Mouse (Mus musculus) lung, embryonic 14.5 days (tissue): ENCODE measurements around the gene Il12rb1. TPM values are rescaled to one million over a fixed set of nuclear protein-coding genes. Genes with fewer than 3 reads are reported as not detected.

Source experiments
- ATAC-seq: fragments of 200-750 bp; cut with Nextera tagmentation; 2 replicates; pipeline ENCODE4 v1.8.0; 2017; ENCODE audit warnings: mild to moderate bottlenecking, moderate TSS enrichment, moderate library complexity; ENCODE audit not compliant: insufficient read depth
- DNase-seq: peaks from one replicate; pipeline ENCODE4 v3.0.0-alpha.2; 2015
- H3K27ac ChIP-seq: fragments of 300-500 bp; sonication (generic); 2 replicates; pipeline ENCODE4 v1.5.1; 2014; ENCODE audit warnings: low read depth, mild to moderate bottlenecking, moderate library complexity
- H3K27me3 ChIP-seq: fragments of 300-500 bp; sonication (generic); 2 replicates; pipeline ENCODE4 v1.6.1; 2014; ENCODE audit warnings: low read length, control low read depth; ENCODE audit not compliant: insufficient read depth
- H3K36me3 ChIP-seq: fragments of 300-500 bp; sonication (generic); 2 replicates; pipeline ENCODE4 v1.6.1; 2014; ENCODE audit warnings: control low read depth; ENCODE audit not compliant: insufficient read depth
- H3K4me1 ChIP-seq: fragments of 300-500 bp; sonication (generic); 2 replicates; pipeline ENCODE4 v1.6.1; 2014; ENCODE audit warnings: antibody characterized with exemption, control low read depth; ENCODE audit not compliant: insufficient read depth
- H3K4me2 ChIP-seq: fragments of 300-500 bp; sonication (generic); 2 replicates; pipeline ENCODE4 v1.6.1; 2014; ENCODE audit warnings: mild to moderate bottlenecking
- H3K4me3 ChIP-seq: fragments of 300-500 bp; sonication (generic); 2 replicates; pipeline ENCODE4 v1.5.1; 2014; ENCODE audit warnings: low read depth, low read length
- H3K9ac ChIP-seq: fragments of 300-500 bp; sonication (generic); 2 replicates; pipeline ENCODE4 v1.6.1; 2014
- H3K9me3 ChIP-seq: fragments of 300-500 bp; sonication (generic); 2 replicates; pipeline ENCODE4 v1.6.1; 2016; ENCODE audit warnings: low read depth, low read length, control low read depth
- CTCF ChIP-seq: IDR thresholded peaks from 2 replicates; pipeline ENCODE4 v1.5.1; 2016; ENCODE audit warnings: antibody characterized with exemption, low read depth
- WGBS: fragments of 180-500 bp; shearing (Covaris S2); extraction: QIAGEN DNeasy Blood & Tissue Kit; methylation state at CpG from one replicate; pipeline ENCODE4 v1.1.7; 2014; 5-methylcytosine and 5-hydroxymethylcytosine counted together
- polyA plus RNA-seq: library from polyadenylated mRNA; unstranded; fragments of >200 nt; fragmentation: Nextera tagmentation; extraction: Ambion mirVana; gene quantifications from 2 replicates; pipeline ENCODE4 v1.2.1, GENCODE M21; 2014

The Il12rb1 gene
- polyA plus RNA-seq, 1 experiment from 2014 or later, result 0.17 TPM

DNA sequence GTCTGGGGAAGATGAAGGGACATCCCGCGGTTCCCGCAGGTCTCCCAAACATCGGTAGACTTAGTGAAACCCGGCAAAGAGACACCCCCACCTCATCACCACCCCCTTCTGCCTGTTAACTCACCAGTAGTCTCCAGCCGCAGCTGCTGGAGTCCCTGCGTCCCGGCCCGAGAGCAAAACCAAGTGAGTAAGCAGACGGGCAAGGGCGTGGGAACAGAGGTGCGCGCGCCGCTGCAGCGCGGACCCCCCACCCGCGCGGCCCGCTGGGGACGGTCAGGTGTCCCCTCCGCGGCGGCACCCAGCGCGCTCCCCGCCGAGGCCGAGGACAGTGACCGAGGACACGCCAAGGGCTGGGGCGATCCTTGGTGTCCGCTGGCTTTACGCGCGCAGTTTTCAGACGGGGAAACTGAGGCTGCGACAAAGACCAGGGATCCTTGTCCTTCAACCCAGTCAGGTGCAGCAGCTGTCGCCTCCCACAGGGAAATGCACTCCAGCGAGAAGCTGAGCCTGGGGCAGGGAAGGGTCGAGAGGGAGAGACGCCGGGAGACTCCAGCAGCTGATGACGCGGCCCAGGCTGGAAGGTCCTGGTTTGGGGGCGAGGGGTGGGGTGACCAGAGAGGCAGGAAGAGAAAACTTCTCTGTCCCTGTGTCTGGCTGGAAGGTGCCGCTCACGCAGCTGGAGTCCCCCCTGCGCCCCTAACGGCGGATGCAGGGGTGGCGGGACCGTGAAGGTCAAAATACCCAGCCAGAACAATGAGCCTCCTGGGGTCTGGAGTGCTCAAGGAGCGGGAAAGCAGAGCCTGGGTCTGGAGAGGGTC lies 54.8 kb downstream of the Il12rb1 start, which contains the start of gene Kcnn1:
Gene Kcnn1 (minus strand): TSS at position 435 of the 818 bp plus-strand sequence.
- H3K4me1 ChIP-seq, result peaks cover 15% of the 10 kb centered on the region
- H3K27ac ChIP-seq, result no peak within 1 kb of the TSS
- ATAC-seq, result no peak

GRCm38 (mm10) chr8:70863956-70864711 lies 55.9 kb downstream of the Il12rb1 start:
- Histone ChIP-seq H3K9me3 (no peaks in the 10 kb centered on the region), H3K27ac (no peak overlapping the region), H3K4me1 (peaks cover 17% of the 10 kb centered on the region), H3K36me3 (peaks cover 14% of the 10 kb centered on the region; the same call in 1 of the 2 replicates), H3K27me3 (peaks cover 37% of the 10 kb centered on the region), H3K9ac (peak overlapping the region; percentile 50), H3K4me3 (peak overlapping the region; percentile 55), H3K4me2 (peak overlapping the region; percentile 69)
- ATAC-seq (no peak), DNase-seq (peak; percentile 41)
- TF ChIP-seq CTCF, result no peak
- 2% methylated on average over 46 of the region's 46 CpGs for WGBS

More for the DNA sequence above, 54.8 kb downstream of the Il12rb1 start, which contains the start of gene Kcnn1:
- peak within 1 kb of the TSS; percentile 55 for H3K4me3 ChIP-seq
- H3K9me3 ChIP-seq, result no peaks in the 10 kb centered on the region
- H3K9ac ChIP-seq, result peak within 1 kb of the TSS; percentile 50
- peak; percentile 48 for DNase-seq
- peaks cover 6% of the 10 kb centered on the region; the same call in 1 of the 2 replicates for H3K36me3 ChIP-seq
- TF ChIP-seq CTCF, result peak; percentile 58
- WGBS, result under 1% methylated on average over 54 of the region's 55 CpGs
- peaks cover 37% of the 10 kb centered on the region for H3K27me3 ChIP-seq
- H3K4me2 ChIP-seq, result peak within 1 kb of the TSS; percentile 69

- ATAC-seq (peak; percentile 26; the same call in 1 of the 2 replicates), DNase-seq (peak; percentile 46)
- Histone ChIP-seq H3K27ac (peak overlapping the region; percentile 72; the same call in 1 of the 2 replicates), H3K4me2 (peak overlapping the region; percentile 69), H3K36me3 (peaks cover 14% of the 10 kb centered on the region; the same call in 1 of the 2 replicates), H3K9ac (peak overlapping the region; percentile 50), H3K4me3 (peak overlapping the region; percentile 55), H3K4me1 (peaks cover 20% of the 10 kb centered on the region), H3K27me3 (peaks cover 37% of the 10 kb centered on the region), H3K9me3 (no peaks in the 10 kb centered on the region)
- no peak for TF ChIP-seq CTCF
- 3% methylated on average over 24 of the region's 24 CpGs for whole genome bisulfite sequencing
Observed at GRCm38 (mm10) chr8:70864712-70865221, 56.5 kb downstream of the Il12rb1 start.

DNA sequence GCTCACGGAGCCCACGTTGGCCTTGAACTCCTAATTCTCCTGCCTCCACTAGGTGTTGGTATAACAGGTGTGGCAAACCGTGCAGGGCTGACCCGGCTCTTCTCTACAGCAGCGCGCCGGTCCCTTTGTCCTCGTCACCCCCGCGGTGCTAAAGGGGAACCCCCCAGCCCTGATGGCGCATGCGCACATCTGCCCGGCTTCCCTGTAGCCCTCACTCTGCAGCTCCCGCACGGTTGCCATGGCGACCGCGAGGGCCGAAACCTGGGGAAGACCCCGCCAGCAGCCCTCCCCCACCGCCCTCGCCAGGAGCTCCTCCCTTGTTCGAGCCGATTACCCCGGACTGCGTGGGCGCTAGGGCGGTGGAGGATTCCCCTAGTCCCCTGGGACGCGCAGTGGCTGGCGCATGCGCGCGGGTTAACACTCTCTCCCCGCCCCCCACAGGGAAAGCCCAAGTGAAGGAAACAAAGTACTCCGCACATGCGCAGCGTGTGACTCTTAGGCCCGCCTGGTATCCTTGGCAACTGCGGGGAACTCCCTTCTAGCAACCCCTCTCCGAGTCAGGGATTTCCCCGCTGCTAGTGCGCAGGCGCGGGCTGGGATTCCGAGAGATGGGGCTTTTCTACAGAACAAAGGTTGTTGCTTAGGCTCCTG lies 57.2 kb downstream of the Il12rb1 start:
- Histone ChIP-seq H3K4me2 (peak overlapping the region; percentile 69), H3K27ac (peak overlapping the region; percentile 72), H3K9me3 (no peaks in the 10 kb centered on the region), H3K36me3 (peaks cover 14% of the 10 kb centered on the region; the same call in 1 of the 2 replicates), H3K9ac (peak overlapping the region; percentile 50), H3K27me3 (peaks cover 37% of the 10 kb centered on the region), H3K4me1 (peaks cover 20% of the 10 kb centered on the region), H3K4me3 (peak overlapping the region; percentile 55)
- ATAC-seq (peak; percentile 86), DNase-seq (peak; percentile 100)
- no peak for TF ChIP-seq CTCF
- under 1% methylated on average over 46 of the region's 46 CpGs for WGBS

DNA sequence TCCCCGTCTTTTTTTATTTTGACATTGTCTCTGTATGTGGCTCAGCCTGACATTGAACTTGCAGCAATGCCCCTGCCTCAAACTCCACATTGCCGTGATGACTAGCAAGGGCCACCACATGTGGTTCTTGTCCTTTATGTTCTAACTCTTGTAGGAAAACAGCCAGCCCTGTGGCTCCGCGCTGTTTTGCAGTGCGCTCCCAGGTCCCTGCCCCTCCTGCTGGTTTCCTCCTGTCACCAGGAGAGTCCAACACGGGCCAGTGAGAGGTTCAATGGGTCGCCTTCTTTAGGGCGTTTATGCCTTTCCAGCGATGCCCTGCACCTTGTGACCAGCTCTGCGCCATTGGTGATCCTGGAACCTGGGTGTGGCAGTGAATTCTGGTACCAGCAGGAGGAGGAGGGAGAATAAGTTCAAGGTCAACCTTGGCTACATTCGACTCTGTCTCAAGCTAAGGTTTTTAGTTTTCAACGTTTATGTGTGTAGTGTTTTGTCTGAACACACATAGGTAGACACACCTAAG lies 57.8 kb downstream of the Il12rb1 start:
- H3K4me2 ChIP-seq, result peak overlapping the region; percentile 69

DNA sequence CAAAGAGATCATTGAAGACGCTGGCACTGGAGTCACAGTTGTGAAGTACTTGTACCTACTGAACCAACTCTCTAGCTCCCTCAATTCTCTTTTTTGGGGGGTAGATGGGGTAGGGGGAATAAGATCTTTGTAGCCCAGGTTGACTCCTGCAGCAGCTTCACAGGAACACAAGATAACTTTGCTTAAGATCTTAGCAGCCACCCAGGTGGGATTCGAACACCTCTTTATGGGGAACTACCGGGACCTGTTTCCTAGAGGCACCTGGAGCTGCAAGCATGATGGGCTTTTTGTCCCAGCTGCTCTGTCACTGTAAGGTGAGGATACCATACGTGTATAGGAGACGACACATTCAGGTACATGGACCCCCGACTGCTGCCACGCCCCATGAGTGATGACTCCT lies 58.3 kb downstream of the Il12rb1 start:
- Histone ChIP-seq H3K36me3 (peaks cover 14% of the 10 kb centered on the region; the same call in 1 of the 2 replicates), H3K4me2 (peak overlapping the region; percentile 69; the same call in 1 of the 2 replicates), H3K27me3 (peaks cover 32% of the 10 kb centered on the region), H3K9ac (peak overlapping the region; percentile 50; the same call in 1 of the 2 replicates), H3K9me3 (no peaks in the 10 kb centered on the region), H3K4me1 (peaks cover 20% of the 10 kb centered on the region), H3K4me3 (peak overlapping the region; percentile 55; the same call in 1 of the 2 replicates), H3K27ac (0 out of 2 replicates have a peak overlapping the region, but pooled peaks have one; percentile 72)
- TF ChIP-seq CTCF, result no peak
- no peak for DNase-seq
- ATAC-seq, result no peak
- 73% methylated on average over 7 of the region's 7 CpGs for WGBS

More for the DNA sequence above, 57.8 kb downstream of the Il12rb1 start:
- Histone ChIP-seq H3K9me3 (no peaks in the 10 kb centered on the region), H3K27ac (peak overlapping the region; percentile 72), H3K4me1 (peaks cover 20% of the 10 kb centered on the region), H3K27me3 (peaks cover 37% of the 10 kb centered on the region), H3K36me3 (peaks cover 14% of the 10 kb centered on the region; the same call in 1 of the 2 replicates), H3K9ac (peak overlapping the region; percentile 50), H3K4me3 (peak overlapping the region; percentile 55)
- 7% methylated on average over 12 of the region's 12 CpGs for WGBS
- DNase-seq (no peak), ATAC-seq (peak; percentile 7; the same call in 1 of the 2 replicates)
- 0 out of 2 replicates have a peak, but pooled peaks have one; percentile 6 for TF ChIP-seq CTCF
